Mouse (Mus musculus) stomach, embryonic 16.5 days (tissue): ENCODE results near the gene Prkag2. TPM values are rescaled to one million over a fixed set of nuclear protein-coding genes. Genes with fewer than 3 reads are reported as not detected.

ENCODE experiments used
- ATAC-seq: fragments of 200-750 bp; cut with Nextera tagmentation; 2 replicates; pipeline ENCODE4 v1.8.0; 2017; ENCODE audit warnings: moderate number of reproducible peaks, moderate TSS enrichment; ENCODE audit not compliant: insufficient read depth, low FRiP score
- H3K27ac ChIP-seq: fragments of 300-500 bp; sonication (generic); 2 replicates; pipeline ENCODE4 v1.5.1; 2014; ENCODE audit warnings: low read length
- H3K27me3 ChIP-seq: fragments of 300-500 bp; sonication (generic); 2 replicates; pipeline ENCODE4 v1.6.1; 2014; ENCODE audit warnings: low read length, control low read depth, mixed read lengths; ENCODE audit not compliant: control insufficient read depth, insufficient read depth
- H3K36me3 ChIP-seq: fragments of 300-500 bp; sonication (generic); 2 replicates; pipeline ENCODE4 v1.6.1; 2014; ENCODE audit warnings: low read length; ENCODE audit not compliant: control insufficient read depth, insufficient read depth
- H3K4me1 ChIP-seq: fragments of 300-500 bp; sonication (generic); 2 replicates; pipeline ENCODE4 v1.6.1; 2014; ENCODE audit warnings: low read length, control low read depth, mixed read lengths; ENCODE audit not compliant: control insufficient read depth, insufficient read depth
- H3K4me2 ChIP-seq: fragments of 300-500 bp; sonication (generic); 2 replicates; pipeline ENCODE4 v1.6.1; 2014; ENCODE audit warnings: low read depth, low read length, mixed read lengths
- H3K4me3 ChIP-seq: fragments of 300-500 bp; sonication (generic); replicated peaks from 2 replicates; pipeline ENCODE4 v1.5.1; 2014; ENCODE audit warnings: mild to moderate bottlenecking, low read length
- H3K9ac ChIP-seq: fragments of 300-500 bp; sonication (generic); 2 replicates; pipeline ENCODE4 v1.6.1; 2014; ENCODE audit warnings: low read length
- H3K9me3 ChIP-seq: fragments of 300-500 bp; sonication (generic); replicated peaks from 2 replicates; pipeline ENCODE4 v1.6.1; 2016; ENCODE audit warnings: low read length, control low read depth; ENCODE audit not compliant: control insufficient read depth
- WGBS: fragments of 180-500 bp; shearing (Covaris S2); extraction: QIAGEN DNeasy Blood & Tissue Kit; methylation state at CpG from one replicate; pipeline ENCODE4 v1.1.7; 2014; 5-methylcytosine and 5-hydroxymethylcytosine counted together
- polyA plus RNA-seq: library from polyadenylated mRNA; unstranded; fragments of >200 nt; fragmentation: Nextera tagmentation; extraction: Ambion mirVana; gene quantifications from 2 replicates; pipeline ENCODE4 v1.2.1, GENCODE M21; 2015

Gene Prkag2
- polyA plus RNA-seq, 1 experiment from 2014 or later = 42.5 TPM

- Histone ChIP-seq H3K9me3 (no peaks in the 10 kb centered on the region), H3K27me3 (no peaks in the 10 kb centered on the region), H3K36me3 (no peaks in the 10 kb centered on the region), H3K27ac (no peak overlapping the region), H3K4me1 (peaks cover 15% of the 10 kb centered on the region; the same call in 1 of the 2 replicates), H3K4me2 (no peak overlapping the region), H3K4me3 (no peak overlapping the region), H3K9ac (no peak overlapping the region)
- no peak for ATAC-seq
- WGBS = 60% methylated on average over 3 of the region's 3 CpGs
Observed at GRCm38 (mm10) chr5:24989683-24990082, 110.8 kb downstream of the Prkag2 start.

GRCm38 (mm10) chr5:24986956-24987355 lies 113.5 kb downstream of the Prkag2 start:
- Histone ChIP-seq H3K27me3 (no peaks in the 10 kb centered on the region), H3K9me3 (no peaks in the 10 kb centered on the region), H3K9ac (no peak overlapping the region), H3K4me2 (no peak overlapping the region), H3K27ac (no peak overlapping the region), H3K4me1 (peaks cover 20% of the 10 kb centered on the region), H3K36me3 (no peaks in the 10 kb centered on the region), H3K4me3 (no peak overlapping the region)
- ATAC-seq = no peak
- 45% methylated on average over 2 of the region's 2 CpGs for WGBS

GRCm38 (mm10) chr5:24986204-24986940 lies 114.1 kb downstream of the Prkag2 start:
- Histone ChIP-seq H3K9me3 (no peaks in the 10 kb centered on the region), H3K27me3 (no peaks in the 10 kb centered on the region), H3K4me3 (no peak overlapping the region), H3K4me2 (no peak overlapping the region), H3K9ac (no peak overlapping the region), H3K27ac (no peak overlapping the region), H3K4me1 (peaks cover 23% of the 10 kb centered on the region), H3K36me3 (no peaks in the 10 kb centered on the region)
- no peak for ATAC-seq
- 51% methylated on average over 9 of the region's 9 CpGs for WGBS

- H3K4me3 ChIP-seq = no peak overlapping the region
- H3K27ac ChIP-seq = 0 out of 2 replicates have a peak overlapping the region, but pooled peaks have one; percentile 32
- WGBS = 55% methylated on average over 11 of the region's 11 CpGs
- peak; percentile 36; the same call in 1 of the 2 replicates for ATAC-seq
- H3K4me2 ChIP-seq = no peak overlapping the region
- peaks cover 23% of the 10 kb centered on the region for H3K4me1 ChIP-seq
- H3K27me3 ChIP-seq = no peaks in the 10 kb centered on the region
- no peaks in the 10 kb centered on the region for H3K9me3 ChIP-seq
- H3K36me3 ChIP-seq = no peaks in the 10 kb centered on the region
- H3K9ac ChIP-seq = peak overlapping the region; percentile 23; the same call in 1 of the 2 replicates
Observed at GRCm38 (mm10) chr5:24985434-24986176, 114.8 kb downstream of the Prkag2 start.

GRCm38 (mm10) chr5:24984157-24984556 lies 116.3 kb downstream of the Prkag2 start:
- no peaks in the 10 kb centered on the region for H3K9me3 ChIP-seq
- no peak for ATAC-seq

GRCm38 (mm10) chr5:24983539-24983938 lies 116.9 kb downstream of the Prkag2 start:
- Histone ChIP-seq H3K9me3 (no peaks in the 10 kb centered on the region), H3K4me2 (no peak overlapping the region), H3K9ac (no peak overlapping the region), H3K4me1 (peaks cover 24% of the 10 kb centered on the region), H3K27me3 (no peaks in the 10 kb centered on the region), H3K36me3 (no peaks in the 10 kb centered on the region), H3K27ac (no peak overlapping the region), H3K4me3 (no peak overlapping the region)
- ATAC-seq = no peak
- 13% methylated on average over 3 of the region's 3 CpGs for WGBS

More at GRCm38 (mm10) chr5:24984157-24984556, 116.3 kb downstream of the Prkag2 start:
- WGBS = 72% methylated on average over 1 of the region's 1 CpGs
- H3K4me3 ChIP-seq = no peak overlapping the region
- H3K4me1 ChIP-seq = peaks cover 18% of the 10 kb centered on the region
- H3K27me3 ChIP-seq = no peaks in the 10 kb centered on the region
- no peak overlapping the region for H3K4me2 ChIP-seq
- H3K36me3 ChIP-seq = no peaks in the 10 kb centered on the region
- no peak overlapping the region for H3K27ac ChIP-seq
- no peak overlapping the region for H3K9ac ChIP-seq

- Histone ChIP-seq H3K27me3 (no peaks in the 10 kb centered on the region), H3K4me3 (no peak overlapping the region), H3K9me3 (no peaks in the 10 kb centered on the region), H3K36me3 (no peaks in the 10 kb centered on the region), H3K9ac (no peak overlapping the region), H3K27ac (no peak overlapping the region), H3K4me1 (peaks cover 24% of the 10 kb centered on the region), H3K4me2 (no peak overlapping the region)
- WGBS = 60% methylated on average over 3 of the region's 3 CpGs
- ATAC-seq = no peak
Observed at GRCm38 (mm10) chr5:24982258-24982657, 118.2 kb downstream of the Prkag2 start.

- H3K4me2 ChIP-seq = no peak overlapping the region
- H3K9ac ChIP-seq = no peak overlapping the region
- H3K27ac ChIP-seq = no peak overlapping the region
- WGBS = 66% methylated on average over 6 of the region's 6 CpGs
- ATAC-seq = no peak
- no peak overlapping the region for H3K4me3 ChIP-seq
- no peaks in the 10 kb centered on the region for H3K9me3 ChIP-seq
- no peaks in the 10 kb centered on the region for H3K27me3 ChIP-seq
- no peaks in the 10 kb centered on the region for H3K36me3 ChIP-seq
- peaks cover 27% of the 10 kb centered on the region for H3K4me1 ChIP-seq
Observed at GRCm38 (mm10) chr5:24981765-24982164, 118.7 kb downstream of the Prkag2 start.

- Histone ChIP-seq H3K27me3 (no peaks in the 10 kb centered on the region), H3K36me3 (no peaks in the 10 kb centered on the region), H3K4me1 (peaks cover 30% of the 10 kb centered on the region), H3K4me3 (no peak overlapping the region), H3K9me3 (no peaks in the 10 kb centered on the region), H3K9ac (no peak overlapping the region), H3K4me2 (no peak overlapping the region), H3K27ac (0 out of 2 replicates have a peak overlapping the region, but pooled peaks have one; percentile 48)
- ATAC-seq = no peak
- WGBS = 55% methylated on average over 10 of the region's 10 CpGs
Observed at GRCm38 (mm10) chr5:24979968-24980345, 120.5 kb downstream of the Prkag2 start.
